Mouse (Mus musculus) liver, embryonic 16.5 days (tissue): ENCODE results near the gene Trappc2l. TPM values are rescaled to one million over a fixed set of nuclear protein-coding genes. Genes with fewer than 3 reads are reported as not detected.
"Not testable (repeated sequence)": the region's sequence is repeated elsewhere in the genome, so short reads cannot be mapped to it uniquely, and the experiment has no call there.

Experiments used
- ATAC-seq: fragments of 200-750 bp; cut with Nextera tagmentation; 2 replicates; pipeline ENCODE4 v1.8.0; 2017; ENCODE audit warnings: low read depth, mild to moderate bottlenecking, moderate number of reproducible peaks, moderate library complexity
- H3K27ac ChIP-seq: fragments of 300-500 bp; sonication (generic); 2 replicates; pipeline ENCODE4 v1.5.1; 2014; ENCODE audit warnings: mild to moderate bottlenecking, low read length
- H3K27me3 ChIP-seq: fragments of 300-500 bp; sonication (generic); 2 replicates; pipeline ENCODE4 v1.6.1; 2014; ENCODE audit warnings: low read depth, low read length, mixed read lengths; ENCODE audit not compliant: control insufficient read depth, insufficient read depth
- H3K36me3 ChIP-seq: fragments of 300-500 bp; sonication (generic); 2 replicates; pipeline ENCODE4 v1.6.1; 2014; ENCODE audit warnings: mild to moderate bottlenecking; ENCODE audit not compliant: control insufficient read depth, insufficient read depth
- H3K4me1 ChIP-seq: fragments of 300-500 bp; sonication (generic); 2 replicates; pipeline ENCODE4 v1.6.1; 2014; ENCODE audit warnings: low read depth, low read length, mixed read lengths; ENCODE audit not compliant: control insufficient read depth
- H3K4me2 ChIP-seq: fragments of 300-500 bp; sonication (generic); 2 replicates; pipeline ENCODE4 v1.6.1; 2014; ENCODE audit warnings: low read depth, low read length, mixed read lengths
- H3K4me3 ChIP-seq: fragments of 300-500 bp; sonication (generic); 2 replicates; pipeline ENCODE4 v1.5.1; 2014; ENCODE audit warnings: low read depth, mild to moderate bottlenecking, low read length
- H3K9ac ChIP-seq: fragments of 300-500 bp; sonication (generic); 2 replicates; pipeline ENCODE4 v1.6.1; 2014; ENCODE audit warnings: low read depth, low read length
- H3K9me3 ChIP-seq: fragments of 300-500 bp; sonication (generic); replicated peaks from 2 replicates; pipeline ENCODE4 v1.6.1; 2016; ENCODE audit warnings: low read length; ENCODE audit not compliant: control insufficient read depth
- WGBS: fragments of 180-500 bp; shearing (Covaris S2); extraction: QIAGEN DNeasy Blood & Tissue Kit; methylation state at CpG from one replicate; pipeline ENCODE4 v1.1.7; 2014; ENCODE audit not compliant: insufficient replicate concordance; 5-methylcytosine and 5-hydroxymethylcytosine counted together
- polyA plus RNA-seq: library from polyadenylated mRNA; unstranded; fragments of >200 nt; fragmentation: Nextera tagmentation; extraction: Ambion mirVana; gene quantifications from 2 replicates; pipeline ENCODE4 v1.2.1, GENCODE M21; 2015

Trappc2l gene
- polyA plus RNA-seq, 1 experiment from 2014 or later, result 22.8 TPM

- no peaks in the 10 kb centered on the region for H3K27me3 ChIP-seq
- 71% methylated on average over 2 of the region's 2 CpGs for WGBS
- H3K36me3 ChIP-seq, result no peaks in the 10 kb centered on the region
- no peak overlapping the region for H3K4me2 ChIP-seq
- H3K27ac ChIP-seq, result no peak overlapping the region
- H3K9me3 ChIP-seq, result no peaks in the 10 kb centered on the region
- ATAC-seq, result no peak
- H3K9ac ChIP-seq, result no peak overlapping the region
- no peak overlapping the region for H3K4me3 ChIP-seq
- no peaks in the 10 kb centered on the region for H3K4me1 ChIP-seq
Observed at GRCm38 (mm10) chr8:122626896-122627295, 15.5 kb downstream of the Trappc2l start.

GRCm38 (mm10) chr8:122629388-122629787 is 17.9 kb downstream of the Trappc2l start:
- Histone ChIP-seq H3K27me3 (no peaks in the 10 kb centered on the region), H3K4me3 (no peak overlapping the region), H3K9me3 (no peaks in the 10 kb centered on the region), H3K27ac (no peak overlapping the region), H3K4me2 (no peak overlapping the region), H3K4me1 (no peaks in the 10 kb centered on the region), H3K9ac (no peak overlapping the region), H3K36me3 (peaks cover 3% of the 10 kb centered on the region; the same call in 1 of the 2 replicates)
- ATAC-seq, result no peak
- 79% methylated on average over 10 of the region's 10 CpGs for WGBS

GRCm38 (mm10) chr8:122630696-122631095 is 19.3 kb downstream of the Trappc2l start:
- Histone ChIP-seq H3K4me2 (no peak overlapping the region), H3K36me3 (peaks cover 5% of the 10 kb centered on the region; the same call in 1 of the 2 replicates), H3K27ac (no peak overlapping the region), H3K9me3 (no peaks in the 10 kb centered on the region), H3K4me1 (peaks cover 5% of the 10 kb centered on the region), H3K4me3 (no peak overlapping the region), H3K27me3 (no peaks in the 10 kb centered on the region), H3K9ac (no peak overlapping the region)
- ATAC-seq, result no peak; the same call in 1 of the 2 replicates
- 77% methylated on average over 22 of the region's 22 CpGs for WGBS

- 48% methylated on average over 3 of the region's 3 CpGs for WGBS
- H3K36me3 ChIP-seq, ATAC-seq: not testable (repeated sequence)
Observed at GRCm38 (mm10) chr8:122632134-122632533, 20.7 kb downstream of the Trappc2l start.

GRCm38 (mm10) chr8:122633205-122633604 is 21.8 kb downstream of the Trappc2l start:
- Histone ChIP-seq H3K9me3 (no peaks in the 10 kb centered on the region), H3K27me3 (no peaks in the 10 kb centered on the region), H3K36me3 (peaks cover 5% of the 10 kb centered on the region; the same call in 1 of the 2 replicates), H3K4me2 (no peak overlapping the region), H3K9ac (no peak overlapping the region), H3K4me1 (peaks cover 23% of the 10 kb centered on the region), H3K27ac (no peak overlapping the region), H3K4me3 (no peak overlapping the region)
- 87% methylated on average over 14 of the region's 14 CpGs for WGBS
- no peak for ATAC-seq

More at GRCm38 (mm10) chr8:122632134-122632533, 20.7 kb downstream of the Trappc2l start:
- H3K4me1 ChIP-seq, result peaks cover 18% of the 10 kb centered on the region
- H3K4me3 ChIP-seq, H3K9ac ChIP-seq, H3K27ac ChIP-seq, H3K27me3 ChIP-seq, H3K4me2 ChIP-seq, H3K9me3 ChIP-seq: not testable (repeated sequence)

GRCm38 (mm10) chr8:122635878-122636802 is 24.7 kb downstream of the Trappc2l start:
- Histone ChIP-seq H3K36me3 (peaks cover 5% of the 10 kb centered on the region; the same call in 1 of the 2 replicates), H3K27ac (peak overlapping the region; percentile 88), H3K4me2 (peak overlapping the region; percentile 44), H3K27me3 (no peaks in the 10 kb centered on the region), H3K4me1 (peaks cover 23% of the 10 kb centered on the region), H3K4me3 (no peak overlapping the region), H3K9me3 (no peaks in the 10 kb centered on the region), H3K9ac (peak overlapping the region; percentile 24)
- ATAC-seq, result peak; percentile 90
- WGBS, result 36% methylated on average over 14 of the region's 14 CpGs

GRCm38 (mm10) chr8:122636803-122637175 is 25.3 kb downstream of the Trappc2l start:
- Histone ChIP-seq H3K4me2 (peak overlapping the region; percentile 44; the same call in 1 of the 2 replicates), H3K36me3 (peaks cover 5% of the 10 kb centered on the region; the same call in 1 of the 2 replicates), H3K4me3 (no peak overlapping the region), H3K27me3 (no peaks in the 10 kb centered on the region), H3K9me3 (no peaks in the 10 kb centered on the region), H3K9ac (no peak overlapping the region; the same call in 1 of the 2 replicates), H3K4me1 (peaks cover 23% of the 10 kb centered on the region), H3K27ac (peak overlapping the region; percentile 88)
- no peak for ATAC-seq
- WGBS, result 61% methylated on average over 9 of the region's 9 CpGs

- H3K4me3 ChIP-seq, result no peak overlapping the region
- no peaks in the 10 kb centered on the region for H3K27me3 ChIP-seq
- no peak overlapping the region for H3K27ac ChIP-seq
- no peak overlapping the region for H3K4me2 ChIP-seq
- H3K36me3 ChIP-seq, result peaks cover 5% of the 10 kb centered on the region; the same call in 1 of the 2 replicates
- no peak overlapping the region for H3K9ac ChIP-seq
- WGBS, result 87% methylated on average over 9 of the region's 9 CpGs
- ATAC-seq, result no peak
- H3K9me3 ChIP-seq, result no peaks in the 10 kb centered on the region
- H3K4me1 ChIP-seq, result peaks cover 23% of the 10 kb centered on the region
Observed at GRCm38 (mm10) chr8:122637230-122637629, 25.8 kb downstream of the Trappc2l start.

- no peak for ATAC-seq
- peaks cover 3% of the 10 kb centered on the region; the same call in 1 of the 2 replicates for H3K36me3 ChIP-seq
- no peak overlapping the region for H3K4me2 ChIP-seq
- no peaks in the 10 kb centered on the region for H3K27me3 ChIP-seq
- H3K4me3 ChIP-seq, result no peak overlapping the region
- H3K4me1 ChIP-seq, result peaks cover 23% of the 10 kb centered on the region
- H3K27ac ChIP-seq, result no peak overlapping the region
- no peaks in the 10 kb centered on the region for H3K9me3 ChIP-seq
- H3K9ac ChIP-seq, result no peak overlapping the region
- 81% methylated on average over 16 of the region's 16 CpGs for WGBS
Observed at GRCm38 (mm10) chr8:122638601-122639000, 27.2 kb downstream of the Trappc2l start.
